Mouse (Mus musculus) heart, postnatal 0 days (tissue): ENCODE results near the gene AC129217.1.

Source experiments
- CTCF ChIP-seq: IDR thresholded peaks from 2 replicates; pipeline ENCODE4 v1.5.1; 2016; ENCODE audit warnings: antibody characterized with exemption, control low read depth, low read depth
- EP300 ChIP-seq: IDR thresholded peaks from 2 replicates; pipeline ENCODE4 v1.6.1; 2016; ENCODE audit warnings: antibody characterized with exemption, low read depth

DNA sequence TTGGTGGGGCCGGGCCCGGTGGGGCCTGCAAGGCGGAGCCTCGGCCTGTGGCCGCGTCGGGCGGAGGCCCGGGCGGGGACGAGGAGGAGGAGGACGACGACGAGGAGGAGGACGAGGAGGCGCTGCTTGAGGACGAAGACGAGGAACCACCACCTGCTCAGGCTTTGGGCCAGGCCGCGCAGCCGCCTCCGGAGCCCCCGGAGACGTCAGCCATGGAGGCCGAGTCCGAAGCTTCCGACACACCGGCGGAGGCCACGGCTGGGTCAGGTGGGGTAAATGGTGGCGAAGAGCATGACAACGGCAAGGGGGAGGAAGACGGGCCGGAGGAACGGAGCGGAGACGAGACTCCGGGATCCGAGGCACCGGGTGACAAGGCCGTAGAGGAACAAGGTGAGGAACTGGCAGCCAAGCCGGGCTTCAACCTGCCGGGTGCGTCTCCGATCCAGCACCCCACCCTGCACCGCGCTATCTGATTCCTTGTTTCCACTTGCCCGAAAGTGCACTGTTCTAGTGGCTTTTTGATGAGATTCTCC is 9.1 kb upstream of the AC129217.1 start:
- TF ChIP-seq CTCF (no peak), EP300 (no peak)
